Mouse (Mus musculus): ENCODE data around the gene Ccdc17. TPM values are rescaled to one million over a fixed set of nuclear protein-coding genes. Genes with fewer than 3 reads are reported as not detected.

Gene Ccdc17
- polyA plus RNA-seq, 1 experiment from 2014 or later = 3.4 TPM

DNA sequence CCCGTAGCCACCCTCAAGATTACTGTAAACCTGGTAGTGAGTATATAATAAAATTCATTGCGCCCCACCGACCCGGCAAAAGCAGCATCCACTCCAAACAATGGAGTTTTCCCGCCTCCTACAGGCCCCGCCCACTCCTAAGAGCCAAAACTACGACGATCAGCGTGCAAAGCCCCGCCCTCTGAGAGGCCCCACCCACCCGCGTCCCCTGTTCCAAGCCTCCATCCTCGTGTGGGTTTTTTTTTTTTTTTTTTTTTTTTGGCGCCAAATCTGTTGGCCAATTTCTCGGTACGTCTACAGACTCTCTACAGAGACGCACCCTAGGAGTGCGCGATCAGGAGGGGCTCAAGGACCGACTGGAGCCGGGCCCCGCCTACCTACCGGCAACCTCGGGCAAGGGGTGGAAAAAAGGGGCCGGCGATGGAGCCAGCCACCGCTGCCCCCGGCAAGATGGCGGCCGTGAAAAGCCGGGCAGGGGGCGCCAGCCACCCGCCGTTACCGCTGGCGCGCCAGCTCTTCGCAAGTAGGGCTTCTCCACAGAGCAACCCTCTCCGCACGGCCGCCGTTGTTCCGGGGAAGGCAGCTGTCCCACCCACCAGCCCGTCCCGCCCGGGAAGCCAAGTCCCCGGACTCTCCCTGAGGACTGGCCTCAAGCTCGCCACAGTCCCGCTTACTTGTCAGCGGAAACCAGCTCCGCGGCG is 30.4 kb downstream of the Ccdc17 start:
- under 1% methylated on average over 52 of the region's 53 CpGs for WGBS
- H3K4me1 ChIP-seq (ENCODE audit: insufficient read depth) = 0 out of 2 replicates have a peak, but pooled peaks cover 5% of the 10 kb centered on the region

DNA sequence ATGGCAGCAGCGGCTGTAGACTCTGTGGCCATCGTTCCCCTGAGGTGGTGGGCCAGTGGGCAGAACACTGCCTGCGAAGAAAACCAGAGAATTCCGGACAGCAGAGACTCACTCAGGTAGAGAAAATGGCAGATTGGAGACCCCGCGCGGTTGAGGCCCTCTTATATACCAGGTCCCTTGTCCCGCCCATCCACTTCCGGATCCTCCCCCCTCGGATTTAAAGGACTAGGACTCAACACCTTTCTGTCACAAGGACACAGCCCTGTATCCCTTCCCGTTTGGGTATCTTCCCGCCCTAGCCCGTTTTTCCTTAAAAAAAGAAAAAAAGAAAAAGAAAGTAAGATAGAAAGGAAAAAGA is 30.9 kb downstream of the Ccdc17 start:
- Histone ChIP-seq H3K9me3 (ENCODE audit: low read depth, low read length) (no peaks in the 10 kb centered on the region), H3K4me1 (ENCODE audit: insufficient read depth) (0 out of 2 replicates have a peak, but pooled peaks cover 5% of the 10 kb centered on the region), H3K27me3 (ENCODE audit: insufficient read depth, low read length) (no peaks in the 10 kb centered on the region), H3K9ac (peak overlapping the region; percentile 88), H3K4me2 (peak overlapping the region; percentile 66), H3K4me3 (ENCODE audit: low read depth, low read length) (peak overlapping the region; percentile 99), H3K36me3 (ENCODE audit: insufficient read depth) (peaks cover 8% of the 10 kb centered on the region; the same call in 1 of the 2 replicates), H3K27ac (ENCODE audit: low read depth) (peak overlapping the region; percentile 97)
- ATAC-seq (ENCODE audit: insufficient read depth) = peak; percentile 95
- no peak for TF ChIP-seq CTCF (IDR thresholded peaks at IDR 0.05; ENCODE audit: low read depth)
- DNase-seq = peak; percentile 96
- WGBS = under 1% methylated on average over 13 of the region's 13 CpGs

More for the DNA sequence above, 30.4 kb downstream of the Ccdc17 start:
- peak overlapping the region; percentile 66 for H3K4me2 ChIP-seq
- H3K9me3 ChIP-seq (ENCODE audit: low read depth, low read length) = no peaks in the 10 kb centered on the region
- no peaks in the 10 kb centered on the region for H3K27me3 ChIP-seq (ENCODE audit: insufficient read depth, low read length)
- DNase-seq (peak; percentile 97), ATAC-seq (ENCODE audit: insufficient read depth) (peak; percentile 71)
- peak overlapping the region; percentile 88 for H3K9ac ChIP-seq
- H3K36me3 ChIP-seq (ENCODE audit: insufficient read depth) = peaks cover 13% of the 10 kb centered on the region; the same call in 1 of the 2 replicates
- TF ChIP-seq CTCF (IDR thresholded peaks at IDR 0.05; ENCODE audit: low read depth) = no peak
- H3K27ac ChIP-seq (ENCODE audit: low read depth) = peak overlapping the region; percentile 97
- peak overlapping the region; percentile 99 for H3K4me3 ChIP-seq (ENCODE audit: low read depth, low read length)

DNA sequence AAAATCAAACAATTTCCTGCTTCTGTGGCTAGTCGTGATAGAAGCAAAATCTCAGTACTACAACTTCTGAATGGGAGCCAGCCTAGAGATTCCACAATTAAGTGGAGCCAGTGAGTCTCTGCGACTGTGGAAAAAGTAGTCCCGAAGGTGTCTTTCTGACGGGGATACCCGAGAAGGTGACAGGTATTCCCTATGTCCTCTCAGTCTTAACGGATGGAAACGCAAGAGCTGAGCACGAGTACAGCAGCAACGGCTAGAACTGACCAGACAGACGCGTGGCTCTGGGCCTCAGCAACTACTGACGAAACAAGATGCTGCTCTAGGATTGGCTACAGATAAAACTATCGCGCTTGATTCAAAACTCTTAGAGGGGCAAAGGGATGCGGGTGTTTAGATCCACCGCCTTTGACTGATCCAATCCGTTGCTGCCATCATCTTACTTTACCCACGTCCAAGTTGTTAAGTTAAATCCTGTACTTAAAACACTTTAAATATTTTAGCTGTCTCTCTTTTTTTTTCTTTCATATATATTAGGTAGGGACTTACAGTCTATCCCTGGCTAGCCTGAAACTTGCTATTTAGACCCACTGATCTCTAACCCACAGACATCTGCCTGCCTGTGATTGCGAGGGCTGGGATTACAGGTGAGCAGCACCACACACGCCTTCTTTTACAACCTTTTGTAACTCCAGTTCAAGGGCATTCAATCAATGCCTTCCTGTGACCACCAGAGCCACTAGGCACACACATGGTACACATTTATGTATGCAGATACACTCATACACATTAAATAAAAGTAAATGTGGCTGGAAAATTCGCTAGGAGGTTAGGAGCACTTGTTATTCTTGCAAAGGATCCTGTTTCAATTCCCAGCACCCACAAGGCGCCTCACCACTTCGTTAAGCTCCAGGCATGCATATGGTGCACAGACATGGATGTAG is 31.5 kb downstream of the Ccdc17 start, which contains the start of gene Nasp:
TSS of gene Nasp (minus strand) at position 220 of the 941 bp plus-strand sequence.
- H3K9ac ChIP-seq = peak within 1 kb of the TSS; percentile 88
- 8% methylated on average over 23 of the region's 23 CpGs for WGBS
- ATAC-seq (ENCODE audit: insufficient read depth) (peak; percentile 92), DNase-seq (peak; percentile 97)
- H3K36me3 ChIP-seq (ENCODE audit: insufficient read depth) = peaks cover 4% of the 10 kb centered on the region; the same call in 1 of the 2 replicates
- no peaks in the 10 kb centered on the region for H3K9me3 ChIP-seq (ENCODE audit: low read depth, low read length)
- peak within 1 kb of the TSS; percentile 99 for H3K4me3 ChIP-seq (ENCODE audit: low read depth, low read length)
- no peak for TF ChIP-seq CTCF (IDR thresholded peaks at IDR 0.05; ENCODE audit: low read depth)
- H3K4me2 ChIP-seq = peak within 1 kb of the TSS; percentile 66
- peak within 1 kb of the TSS; percentile 97 for H3K27ac ChIP-seq (ENCODE audit: low read depth)
- H3K27me3 ChIP-seq (ENCODE audit: insufficient read depth, low read length) = no peaks in the 10 kb centered on the region
- 0 out of 2 replicates have a peak, but pooled peaks cover 5% of the 10 kb centered on the region for H3K4me1 ChIP-seq (ENCODE audit: insufficient read depth)

DNA sequence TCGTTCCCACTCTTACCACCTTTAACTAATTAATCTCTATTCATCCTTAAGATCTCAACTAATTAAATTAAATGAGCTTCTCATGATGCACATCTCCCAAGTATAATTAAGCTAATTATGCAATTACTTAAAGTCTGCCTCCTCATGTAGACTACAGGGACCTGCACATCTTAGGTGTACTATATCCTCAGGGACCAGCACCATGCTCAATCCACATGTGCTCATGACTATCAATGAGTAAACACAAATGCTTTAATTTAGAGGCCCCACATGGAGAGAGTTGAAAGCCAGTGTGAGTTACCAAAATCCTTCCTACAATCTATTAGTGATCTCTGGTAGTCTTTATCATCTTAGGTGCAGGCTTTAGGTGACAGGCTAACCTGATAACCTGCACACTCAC is 38.7 kb downstream of the Ccdc17 start:
- no peaks in the 10 kb centered on the region for H3K9me3 ChIP-seq (ENCODE audit: low read depth, low read length)
- no peak overlapping the region for H3K4me2 ChIP-seq
- H3K27me3 ChIP-seq (ENCODE audit: insufficient read depth, low read length) = no peaks in the 10 kb centered on the region
- H3K4me1 ChIP-seq (ENCODE audit: insufficient read depth) = no peaks in the 10 kb centered on the region
- no peak for TF ChIP-seq CTCF (IDR thresholded peaks at IDR 0.05; ENCODE audit: low read depth)
- H3K9ac ChIP-seq = no peak overlapping the region
- ATAC-seq (ENCODE audit: insufficient read depth) (no peak), DNase-seq (no peak)
- H3K4me3 ChIP-seq (ENCODE audit: low read depth, low read length) = no peak overlapping the region
- 96% methylated on average over 1 of the region's 1 CpGs for WGBS
- H3K27ac ChIP-seq (ENCODE audit: low read depth) = no peak overlapping the region
- H3K36me3 ChIP-seq (ENCODE audit: insufficient read depth) = peaks cover 67% of the 10 kb centered on the region

DNA sequence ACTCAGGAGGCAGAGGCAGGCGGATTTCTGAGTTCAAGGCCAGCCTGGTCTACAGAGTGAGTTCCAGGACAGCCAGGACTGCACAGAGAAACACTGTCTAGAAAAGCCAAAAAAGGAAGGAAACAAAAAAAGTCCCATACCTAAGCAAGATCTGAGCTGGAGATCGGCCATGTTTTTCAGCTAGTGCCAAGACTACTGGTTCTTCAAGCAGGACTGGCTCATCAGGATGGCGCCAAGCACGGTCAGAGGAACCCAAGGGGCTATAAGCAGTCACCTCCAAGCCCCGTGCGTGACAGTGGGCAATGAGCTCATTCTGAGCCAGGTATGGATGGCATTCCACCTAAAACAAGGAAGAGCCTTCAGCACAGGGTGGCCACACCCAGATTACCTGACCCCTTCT is 42.4 kb downstream of the Ccdc17 start:
- no peak overlapping the region for H3K27ac ChIP-seq (ENCODE audit: low read depth)
- 91% methylated on average over 6 of the region's 6 CpGs for WGBS
- no peaks in the 10 kb centered on the region for H3K4me1 ChIP-seq (ENCODE audit: insufficient read depth)
- no peaks in the 10 kb centered on the region for H3K27me3 ChIP-seq (ENCODE audit: insufficient read depth, low read length)
- no peak overlapping the region for H3K4me2 ChIP-seq
- TF ChIP-seq CTCF (IDR thresholded peaks at IDR 0.05; ENCODE audit: low read depth) = no peak
- peaks cover 94% of the 10 kb centered on the region for H3K36me3 ChIP-seq (ENCODE audit: insufficient read depth)
- H3K4me3 ChIP-seq (ENCODE audit: low read depth, low read length) = no peak overlapping the region
- H3K9ac ChIP-seq = no peak overlapping the region
- DNase-seq = no peak
- ATAC-seq (ENCODE audit: insufficient read depth) = no peak
- H3K9me3 ChIP-seq (ENCODE audit: low read depth, low read length) = no peaks in the 10 kb centered on the region

DNA sequence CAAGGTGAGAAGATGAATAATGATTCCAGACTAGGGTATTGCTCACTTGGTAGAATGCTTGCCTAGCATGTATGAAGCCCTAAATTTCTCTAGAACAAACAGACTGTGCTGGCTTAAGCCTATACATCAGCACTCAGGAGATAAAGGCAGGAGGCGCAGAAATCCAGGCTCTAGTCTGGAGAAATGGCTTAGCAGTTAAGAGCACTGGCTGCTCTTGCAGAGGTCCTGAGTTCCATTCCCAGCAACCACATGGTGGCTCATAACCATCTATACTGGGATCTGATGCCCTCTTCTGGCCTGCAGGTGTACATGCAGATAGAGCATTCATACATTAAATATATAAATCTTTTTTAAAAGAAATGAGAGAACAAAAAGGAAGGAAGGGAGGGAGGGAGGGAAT is 45.6 kb downstream of the Ccdc17 start:
- DNase-seq (no peak), ATAC-seq (ENCODE audit: insufficient read depth) (no peak)
- no peaks in the 10 kb centered on the region for H3K9me3 ChIP-seq (ENCODE audit: low read depth, low read length)

More for the DNA sequence above, 45.6 kb downstream of the Ccdc17 start:
- H3K36me3 ChIP-seq (ENCODE audit: insufficient read depth) = peaks cover 93% of the 10 kb centered on the region
- no peaks in the 10 kb centered on the region for H3K27me3 ChIP-seq (ENCODE audit: insufficient read depth, low read length)
- H3K27ac ChIP-seq (ENCODE audit: low read depth) = no peak overlapping the region
- no peak overlapping the region for H3K4me3 ChIP-seq (ENCODE audit: low read depth, low read length)
- H3K4me1 ChIP-seq (ENCODE audit: insufficient read depth) = no peaks in the 10 kb centered on the region
- no peak overlapping the region for H3K4me2 ChIP-seq
- TF ChIP-seq CTCF (IDR thresholded peaks at IDR 0.05; ENCODE audit: low read depth) = peak; percentile 46
- H3K9ac ChIP-seq = no peak overlapping the region
- WGBS = 91% methylated on average over 1 of the region's 1 CpGs

Measured in lung, embryonic 14.5 days (tissue).